Mouse (Mus musculus): ENCODE results near the gene Gramd4.
"Not testable (repeated sequence)": the region's sequence is repeated elsewhere in the genome, so short reads cannot be mapped to it uniquely, and the experiment has no call there.

Gene Gramd4

GRCm38 (mm10) chr15:86159093-86159492 is 101.6 kb downstream of the Gramd4 start:
- DNase-seq (ENCODE audit: low read depth, low spot score) = no peak

- DNase-seq (ENCODE audit: low read depth, low spot score) = no peak
Observed at GRCm38 (mm10) chr15:86159719-86160118, 102.2 kb downstream of the Gramd4 start.

- no peak for DNase-seq (ENCODE audit: low read depth, low spot score)
Observed at GRCm38 (mm10) chr15:86160906-86161305, 103.4 kb downstream of the Gramd4 start.

- DNase-seq (ENCODE audit: low read depth, low spot score) = not testable (repeated sequence)
Observed at GRCm38 (mm10) chr15:86161800-86162199, 104.3 kb downstream of the Gramd4 start.

- no peak for DNase-seq (ENCODE audit: low read depth, low spot score)
Observed at GRCm38 (mm10) chr15:86164718-86165345, 107.3 kb downstream of the Gramd4 start.

- DNase-seq (ENCODE audit: low read depth, low spot score) = peak; percentile 20
Observed at GRCm38 (mm10) chr15:86165811-86166590, 108.5 kb downstream of the Gramd4 start.

GRCm38 (mm10) chr15:86167032-86167655 is 109.6 kb downstream of the Gramd4 start:
- no peak for DNase-seq (ENCODE audit: low read depth, low spot score)

GRCm38 (mm10) chr15:86167787-86168504 is 110.5 kb downstream of the Gramd4 start:
- DNase-seq (ENCODE audit: low read depth, low spot score) = no peak

GRCm38 (mm10) chr15:86168505-86168867 is 111.0 kb downstream of the Gramd4 start:
- DNase-seq (ENCODE audit: low read depth, low spot score) = no peak

- DNase-seq (ENCODE audit: low read depth, low spot score) = peak; percentile 22
Observed at GRCm38 (mm10) chr15:86168941-86169816, 111.7 kb downstream of the Gramd4 start.

GRCm38 (mm10) chr15:86169817-86170110 is 112.3 kb downstream of the Gramd4 start:
- DNase-seq (ENCODE audit: low read depth, low spot score) = peak; percentile 29

GRCm38 (mm10) chr15:86171316-86171715 is 113.8 kb downstream of the Gramd4 start:
- DNase-seq (ENCODE audit: low read depth, low spot score) = no peak

GRCm38 (mm10) chr15:86172124-86172523 is 114.6 kb downstream of the Gramd4 start:
- peak; percentile 29 for DNase-seq (ENCODE audit: low read depth, low spot score)

- no peak for DNase-seq (ENCODE audit: low read depth, low spot score)
Observed at GRCm38 (mm10) chr15:86172526-86172925, 115.0 kb downstream of the Gramd4 start.

GRCm38 (mm10) chr15:86173136-86173985 is 115.9 kb downstream of the Gramd4 start:
- no peak for DNase-seq (ENCODE audit: low read depth, low spot score)

GRCm38 (mm10) chr15:86175253-86176050 is 118.0 kb downstream of the Gramd4 start:
- DNase-seq (ENCODE audit: low read depth, low spot score) = no peak

- no peak for DNase-seq (ENCODE audit: low read depth, low spot score)
Observed at GRCm38 (mm10) chr15:86176166-86176565, 118.7 kb downstream of the Gramd4 start.

GRCm38 (mm10) chr15:86176771-86177702 is 119.5 kb downstream of the Gramd4 start:
- no peak for DNase-seq (ENCODE audit: low read depth, low spot score)
